Mouse (Mus musculus): ENCODE measurements at regions not wholly inside any gene's neighbourhood (a gene's known extent, or its start where the extent isn't known, plus 50 kb on each side); places are given as distances from the start of the nearest gene placed in this dataset.

GRCm38 (mm10) chr9:120764663-120765062 is 164.4 kb upstream of the Ctnnb1 start:
- no peak for DNase-seq (ENCODE audit: inconsistent ontology term)

- DNase-seq (ENCODE audit: inconsistent ontology term): no peak
Measured at GRCm38 (mm10) chr9:120765292-120765691, 163.7 kb upstream of the Ctnnb1 start.

- DNase-seq (ENCODE audit: inconsistent ontology term): no peak
Measured at GRCm38 (mm10) chr9:120766881-120767280, 162.1 kb upstream of the Ctnnb1 start.

GRCm38 (mm10) chr9:120767396-120767795 is 161.6 kb upstream of the Ctnnb1 start:
- no peak for DNase-seq (ENCODE audit: inconsistent ontology term)

GRCm38 (mm10) chr9:120769056-120769455 is 160.0 kb upstream of the Ctnnb1 start:
- no peak for DNase-seq (ENCODE audit: inconsistent ontology term)

- DNase-seq (ENCODE audit: inconsistent ontology term): no peak
Measured at GRCm38 (mm10) chr9:120769679-120770078, 159.3 kb upstream of the Ctnnb1 start.

GRCm38 (mm10) chr9:120770886-120771285 is 158.1 kb upstream of the Ctnnb1 start:
- DNase-seq (ENCODE audit: inconsistent ontology term): no peak

GRCm38 (mm10) chr9:120771896-120772530 is 157.0 kb upstream of the Ctnnb1 start:
- DNase-seq (ENCODE audit: inconsistent ontology term): no peak

- DNase-seq (ENCODE audit: inconsistent ontology term): no peak
Measured at GRCm38 (mm10) chr9:120774251-120774650, 154.8 kb upstream of the Ctnnb1 start.

- no peak for DNase-seq (ENCODE audit: inconsistent ontology term)
Measured at GRCm38 (mm10) chr9:120774772-120775171, 154.2 kb upstream of the Ctnnb1 start.

- no peak for DNase-seq (ENCODE audit: inconsistent ontology term)
Measured at GRCm38 (mm10) chr9:120775721-120776120, 153.3 kb upstream of the Ctnnb1 start.

- peak; percentile 77 for DNase-seq (ENCODE audit: inconsistent ontology term)
Measured at GRCm38 (mm10) chr9:120776456-120777001, 152.5 kb upstream of the Ctnnb1 start.

GRCm38 (mm10) chr9:120777016-120777415 is 152.0 kb upstream of the Ctnnb1 start:
- DNase-seq (ENCODE audit: inconsistent ontology term): no peak

GRCm38 (mm10) chr9:120777501-120777900 is 151.5 kb upstream of the Ctnnb1 start:
- DNase-seq (ENCODE audit: inconsistent ontology term): no peak

GRCm38 (mm10) chr9:120778423-120778822 is 150.6 kb upstream of the Ctnnb1 start:
- DNase-seq (ENCODE audit: inconsistent ontology term): peak; percentile 25

GRCm38 (mm10) chr9:120794210-120794609 is 134.8 kb upstream of the Ctnnb1 start:
- no peak for DNase-seq (ENCODE audit: inconsistent ontology term)

- DNase-seq (ENCODE audit: inconsistent ontology term): no peak
Measured at GRCm38 (mm10) chr9:120796111-120796880, 132.7 kb upstream of the Ctnnb1 start.

GRCm38 (mm10) chr9:120797996-120798663 is 130.9 kb upstream of the Ctnnb1 start:
- no peak for DNase-seq (ENCODE audit: inconsistent ontology term)

- DNase-seq (ENCODE audit: inconsistent ontology term): no peak
Measured at GRCm38 (mm10) chr9:120798901-120799300, 130.1 kb upstream of the Ctnnb1 start.

GRCm38 (mm10) chr9:120802646-120803045 is 126.4 kb upstream of the Ctnnb1 start:
- DNase-seq (ENCODE audit: inconsistent ontology term): no peak

GRCm38 (mm10) chr9:120804760-120805294 is 124.2 kb upstream of the Ctnnb1 start:
- no peak for DNase-seq (ENCODE audit: inconsistent ontology term)

All from Muller cell, postnatal 12 days (primary cell).